Mouse (Mus musculus): ENCODE measurements at regions not wholly inside any gene's neighbourhood (a gene's known extent, or its start where the extent isn't known, plus 50 kb on each side); places are given as distances from the start of the nearest gene placed in this dataset.

- DNase-seq: no peak
Observed at GRCm38 (mm10) chr12:27796642-27797041, 454.3 kb upstream of the Sox11 start.

- DNase-seq: no peak
Observed at GRCm38 (mm10) chr12:27786716-27787291, 444.4 kb upstream of the Sox11 start.

GRCm38 (mm10) chr12:27780801-27781200 lies 438.4 kb upstream of the Sox11 start:
- DNase-seq: peak; percentile 25

GRCm38 (mm10) chr12:27765948-27766347 lies 423.6 kb upstream of the Sox11 start:
- no peak for DNase-seq

- DNase-seq: no peak
Observed at GRCm38 (mm10) chr12:27759016-27759415, 416.6 kb upstream of the Sox11 start.

GRCm38 (mm10) chr12:27757641-27758040 lies 415.3 kb upstream of the Sox11 start:
- no peak for DNase-seq

GRCm38 (mm10) chr12:27724619-27725200 lies 382.3 kb upstream of the Sox11 start:
- no peak for DNase-seq

- no peak for DNase-seq
Observed at GRCm38 (mm10) chr12:27680459-27680858, 338.1 kb upstream of the Sox11 start.

- no peak for DNase-seq
Observed at GRCm38 (mm10) chr12:27673404-27673803, 331.0 kb upstream of the Sox11 start.

- DNase-seq: no peak
Observed at GRCm38 (mm10) chr12:27670650-27671084, 328.3 kb upstream of the Sox11 start.

GRCm38 (mm10) chr12:27670190-27670589 lies 327.8 kb upstream of the Sox11 start:
- DNase-seq: no peak

- DNase-seq: no peak
Observed at GRCm38 (mm10) chr12:27669542-27669941, 327.2 kb upstream of the Sox11 start.

GRCm38 (mm10) chr12:27666456-27666855 lies 324.1 kb upstream of the Sox11 start:
- DNase-seq: no peak

- no peak for DNase-seq
Observed at GRCm38 (mm10) chr12:27663126-27663525, 320.8 kb upstream of the Sox11 start.

- no peak for DNase-seq
Observed at GRCm38 (mm10) chr12:27662723-27663122, 320.3 kb upstream of the Sox11 start.

- DNase-seq: peak; percentile 1
Observed at GRCm38 (mm10) chr12:27657536-27657935, 315.2 kb upstream of the Sox11 start.

- DNase-seq: no peak
Observed at GRCm38 (mm10) chr12:27653541-27653940, 311.2 kb upstream of the Sox11 start.

GRCm38 (mm10) chr12:27648602-27649001 lies 306.2 kb upstream of the Sox11 start:
- DNase-seq: no peak

GRCm38 (mm10) chr12:27646497-27647307 lies 304.3 kb upstream of the Sox11 start:
- no peak for DNase-seq

GRCm38 (mm10) chr12:27619616-27620015 lies 277.2 kb upstream of the Sox11 start:
- peak; percentile 28 for DNase-seq

- DNase-seq: no peak
Observed at GRCm38 (mm10) chr12:27604061-27604679, 261.8 kb upstream of the Sox11 start.

- DNase-seq: peak; percentile 30
Observed at GRCm38 (mm10) chr12:27599149-27599548, 256.8 kb upstream of the Sox11 start.

- no peak for DNase-seq
Observed at GRCm38 (mm10) chr12:27597878-27598277, 255.5 kb upstream of the Sox11 start.
